Mouse (Mus musculus) urinary bladder, postnatal 10 days (tissue): Measurements from ENCODE around the gene Vbp1.
"Not testable (repeated sequence)": the region's sequence is repeated elsewhere in the genome, so short reads cannot be mapped to it uniquely, and the experiment has no call there.

Experiments
- DNase-seq: peaks from one replicate; pipeline ENCODE4 v3.0.0; 2022; ENCODE audit warnings: low spot score

The Vbp1 gene

GRCm38 (mm10) chrX:75514179-75514972, at the start of gene Vbp1:
Gene Vbp1 (plus strand): TSS chrX:75514299.
- DNase-seq, result peak; percentile 28

DNA sequence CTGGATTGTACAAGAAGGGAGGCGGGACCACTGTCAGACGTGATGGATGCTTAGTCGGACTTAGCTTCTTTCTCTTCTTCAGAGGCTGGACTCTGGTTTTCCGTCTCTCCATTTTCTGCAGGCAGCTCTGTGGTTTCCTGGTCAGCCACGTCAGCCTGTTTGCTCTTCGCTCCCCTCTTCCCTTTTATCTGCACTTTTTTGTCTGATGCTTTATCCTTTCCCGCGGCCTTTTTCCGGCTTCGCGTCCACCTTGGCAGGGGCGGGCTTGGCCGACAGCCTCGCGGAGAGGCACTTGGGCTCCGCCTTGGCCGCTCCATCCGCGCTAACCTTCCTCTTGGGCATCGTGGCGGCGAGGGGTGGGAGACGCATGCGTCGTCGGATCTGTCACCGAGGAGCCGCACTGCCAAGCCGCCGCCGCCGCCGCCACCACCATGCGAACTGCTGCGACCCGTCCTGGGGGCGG, 38.9 kb upstream of the Vbp1 start:
- DNase-seq, result not testable (repeated sequence)

DNA sequence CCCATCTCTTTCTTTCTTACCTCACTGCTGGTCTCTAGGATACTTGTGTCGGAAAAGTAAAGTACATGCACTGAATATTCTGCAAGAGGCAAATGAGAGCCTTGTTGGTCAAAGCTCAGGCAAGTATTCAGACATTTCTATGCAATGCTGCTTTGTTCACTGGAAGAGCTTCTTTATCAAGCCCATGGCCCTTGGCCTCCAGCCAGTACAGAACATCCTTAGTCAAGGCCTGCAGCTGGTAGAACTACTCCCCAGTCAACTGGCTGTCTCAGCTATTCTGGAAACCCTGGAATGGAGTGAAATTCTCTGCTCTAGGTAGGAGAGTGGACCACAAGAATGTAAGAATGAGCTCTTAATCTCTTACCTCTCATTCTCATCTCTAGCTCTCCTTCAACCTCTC, 24.2 kb upstream of the Vbp1 start:
- DNase-seq, result no peak

- DNase-seq, result no peak
Measured at GRCm38 (mm10) chrX:75513787-75514178, 316 bp upstream of the Vbp1 start.

GRCm38 (mm10) chrX:75577582-75578324, 63.7 kb downstream of the Vbp1 start, which contains the start of gene Rab39b:
Gene Rab39b (minus strand): TSS chrX:75578231.
- DNase-seq, result no peak

DNA sequence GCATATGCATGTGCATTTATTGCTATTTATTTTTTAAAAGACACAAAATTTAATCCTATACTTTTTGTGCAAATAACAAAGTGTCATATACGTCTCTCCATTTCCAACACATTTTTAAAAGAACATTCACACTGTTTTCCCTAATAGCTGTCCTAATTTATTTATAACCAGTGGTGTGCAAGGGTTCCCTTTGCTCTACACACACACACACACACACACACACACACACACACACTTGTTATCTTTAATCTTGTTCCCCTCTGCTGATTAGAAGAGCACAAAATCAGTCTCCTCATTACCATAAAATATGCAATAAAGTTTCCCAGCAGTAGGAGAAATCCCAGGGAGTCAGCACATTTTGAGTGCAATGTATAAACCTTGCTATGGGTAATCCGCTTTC, 64.4 kb downstream of the Vbp1 start:
- DNase-seq, result no peak
